Mouse (Mus musculus) right cerebral cortex, postnatal 25 days (tissue): ENCODE results near the gene Crtc1.

Experiments
- DNase-seq: peaks from one replicate; pipeline ENCODE4 v3.0.0; 2022

Gene Crtc1

DNA sequence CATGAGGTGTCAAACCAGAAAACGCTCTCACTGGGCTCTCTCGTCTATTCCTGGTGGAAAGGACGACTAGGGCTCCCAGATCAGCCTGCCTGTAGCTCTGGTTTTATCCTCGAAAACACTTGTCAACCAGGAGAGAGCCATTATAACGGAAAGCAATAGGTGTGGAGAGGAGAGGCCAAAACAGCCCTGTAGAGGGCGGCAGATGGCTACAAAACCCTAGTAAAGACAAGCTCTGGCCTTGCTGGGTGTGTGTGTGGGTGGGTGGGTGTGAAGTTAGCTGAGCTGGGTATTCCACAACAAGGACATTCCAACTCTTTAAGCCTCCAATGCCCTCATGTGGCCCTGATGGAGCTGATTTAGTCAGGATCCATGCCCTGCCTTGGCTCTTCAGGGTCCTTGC lies 95.7 kb downstream of the Crtc1 start:
- DNase-seq, result no peak

DNA sequence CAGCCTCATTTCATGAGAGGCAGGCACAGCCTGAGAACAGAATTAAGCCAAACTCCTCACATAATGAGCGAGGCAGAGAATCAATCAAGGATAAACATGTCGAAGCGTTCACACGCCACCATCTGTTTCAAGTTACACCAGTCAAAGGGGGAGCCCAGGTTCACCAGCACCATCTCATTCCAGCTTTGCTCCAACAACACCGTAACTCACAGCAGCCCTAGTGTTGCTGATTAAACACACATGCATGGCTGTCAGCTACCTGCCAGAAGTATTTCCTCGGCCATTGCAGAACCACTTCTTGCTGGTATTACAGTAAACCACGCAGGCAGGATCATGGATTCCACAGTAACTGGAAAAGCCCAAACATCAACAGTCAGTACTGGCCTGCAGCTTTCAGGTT lies 96.3 kb downstream of the Crtc1 start:
- DNase-seq, result no peak

DNA sequence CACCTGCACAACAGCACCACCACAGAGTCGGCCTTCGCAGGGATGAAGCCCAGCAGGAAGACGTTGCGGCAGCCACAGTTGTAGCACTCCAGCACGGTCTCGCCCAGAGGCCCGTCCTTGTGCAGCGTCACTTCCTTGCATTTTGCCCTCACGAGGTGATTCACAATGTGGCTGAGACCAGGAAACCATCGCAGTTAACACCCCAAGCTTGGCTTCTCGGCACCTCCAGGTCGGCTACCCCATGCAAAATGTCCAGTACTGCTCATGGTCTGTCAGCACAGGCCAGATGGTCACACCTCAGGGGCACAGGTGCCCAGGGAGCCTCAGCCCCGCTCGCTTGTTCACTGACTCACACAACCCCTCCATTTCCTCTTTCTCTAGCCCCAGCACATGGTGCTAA lies 97.4 kb downstream of the Crtc1 start:
- DNase-seq, result no peak

DNA sequence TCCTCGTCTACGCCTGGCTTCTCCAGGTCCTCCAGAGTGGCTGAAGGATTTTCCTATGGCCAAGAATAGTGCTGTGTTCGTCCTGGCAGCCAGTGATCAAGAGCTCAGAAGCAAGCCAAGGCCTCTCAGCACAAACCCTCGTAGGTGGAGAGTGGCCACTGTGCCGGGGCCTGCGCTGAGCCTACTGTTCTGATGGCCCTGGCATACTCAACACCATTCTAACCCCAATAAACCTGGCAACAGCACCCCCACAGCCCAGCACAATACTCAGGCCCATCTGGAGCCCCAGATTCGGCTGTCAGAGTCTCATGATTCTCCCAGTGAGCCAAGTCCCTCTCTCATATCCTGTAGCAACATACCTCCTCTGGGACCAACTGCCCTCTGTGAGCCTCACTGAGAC lies 98.7 kb downstream of the Crtc1 start:
- DNase-seq, result no peak

DNA sequence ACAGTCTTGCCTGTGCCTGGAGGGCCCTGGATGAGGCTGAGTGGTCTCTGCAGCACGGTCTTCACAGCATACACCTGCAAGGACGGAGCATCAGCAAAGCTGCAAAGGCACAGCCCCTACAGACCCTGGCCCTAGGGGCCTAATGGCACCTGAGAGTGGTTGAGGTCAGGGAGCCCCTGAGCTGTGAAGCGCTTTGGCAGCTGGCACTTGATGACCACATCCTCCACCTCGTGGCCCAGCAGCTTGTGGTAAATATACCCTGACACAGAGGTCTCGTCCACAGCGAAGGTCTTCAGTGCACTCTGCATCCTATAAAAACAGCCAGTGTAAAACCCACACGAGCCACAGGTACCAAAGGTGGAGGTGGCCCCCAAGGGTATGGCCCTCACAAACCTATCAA lies 100.4 kb downstream of the Crtc1 start:
- DNase-seq, result no peak

DNA sequence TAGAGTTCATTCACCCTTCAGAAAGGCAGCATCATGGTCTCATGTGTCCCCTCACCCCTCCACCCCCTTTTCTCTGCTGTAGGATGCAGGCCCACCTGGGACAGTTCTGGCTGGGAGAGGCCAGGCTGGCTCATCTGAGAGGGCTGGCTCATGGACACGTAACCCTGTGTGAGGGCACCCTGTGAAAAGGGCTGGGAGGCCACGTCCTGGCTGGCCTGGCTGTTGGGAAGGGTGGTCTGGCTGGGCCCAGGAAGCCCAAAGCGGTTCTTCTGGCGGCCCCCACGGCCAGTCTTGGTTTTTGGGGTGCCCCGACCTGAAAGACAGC lies 106.5 kb downstream of the Crtc1 start:
- no peak for DNase-seq
